Mouse (Mus musculus): ENCODE results near the gene AC141477.1.

- TF ChIP-seq CHD2 (IDR thresholded peaks at IDR 0.05; ENCODE audit: low read depth, low read length) (no peak), ZC3H11A (IDR thresholded peaks at IDR 0.05; ENCODE audit: borderline replicate concordance, low read depth, low read length) (no peak), MAFK (IDR thresholded peaks at IDR 0.05; ENCODE audit: insufficient read depth, low read depth, low read length) (no peak), ZNF384 (IDR thresholded peaks at IDR 0.05; ENCODE audit: low read depth, low read length) (no peak)
These were observed 46.1 kb upstream of the AC141477.1 start for GRCm38 (mm10) chr10:76486302-76486701.

Data from ES-E14 (cell line).